Mouse (Mus musculus) liver, embryonic 14.5 days (tissue): Measurements from ENCODE around the gene Ccdc59. TPM values are rescaled to one million over a fixed set of nuclear protein-coding genes. Genes with fewer than 3 reads are reported as not detected.

Experiments used
- ATAC-seq: fragments of 200-750 bp; cut with Nextera tagmentation; 2 replicates; pipeline ENCODE4 v1.8.0; 2017; ENCODE audit warnings: moderate number of reproducible peaks, mild to moderate bottlenecking, moderate library complexity; ENCODE audit not compliant: insufficient read depth
- DNase-seq, 3 experiments: peaks; one replicate each; pipeline ENCODE4 v3.0.0-alpha.2; 2012 to 2013; ENCODE audit warnings: low read depth in 3 of 3, low spot score in 3 of 3
- H3K27ac ChIP-seq: fragments of 300-500 bp; sonication (generic); 2 replicates; pipeline ENCODE4 v1.5.1; 2014; ENCODE audit warnings: moderate library complexity, mild to moderate bottlenecking, control low read depth, inconsistent platforms
- H3K27me3 ChIP-seq: fragments of 300-500 bp; sonication (generic); 2 replicates; pipeline ENCODE4 v1.6.1; 2014; ENCODE audit warnings: mild to moderate bottlenecking, low read length, moderate library complexity; ENCODE audit not compliant: control insufficient read depth, insufficient read depth
- H3K36me3 ChIP-seq: fragments of 300-500 bp; sonication (generic); replicated peaks from 2 replicates; pipeline ENCODE4 v1.6.1; 2014; ENCODE audit warnings: low read depth; ENCODE audit not compliant: control insufficient read depth, insufficient read depth
- H3K4me1 ChIP-seq, 2 experiments: fragments of 200-500 bp in 1 of 2; fragments of 300-500 bp in 1 of 2; sonication (generic) in 1 of 2; replicated peaks; 2 replicates each; pipeline ENCODE4 v1.6.1; 2012 to 2014; ENCODE audit warnings: antibody characterized with exemption in 1 of 2, inconsistent platforms in 1 of 2, low read length in 1 of 2; ENCODE audit not compliant: control insufficient read depth in 2 of 2, insufficient read depth in 2 of 2
- H3K4me2 ChIP-seq: fragments of 300-500 bp; sonication (generic); 2 replicates; pipeline ENCODE4 v1.6.1; 2014; ENCODE audit warnings: low read depth, mild to moderate bottlenecking, control low read depth, moderate library complexity
- H3K4me3 ChIP-seq, 2 experiments: fragments of 200-500 bp in 1 of 2; fragments of 300-500 bp in 1 of 2; sonication (generic) in 1 of 2; 2 replicates each; pipeline ENCODE4 v1.5.1; 2012 to 2014; ENCODE audit warnings: low read depth in 2 of 2, low read length in 2 of 2, mild to moderate bottlenecking in 2 of 2, control low read depth in 1 of 2, inconsistent platforms in 1 of 2, moderate library complexity in 1 of 2; ENCODE audit not compliant: insufficient read depth in 1 of 2
- H3K9ac ChIP-seq: fragments of 300-500 bp; sonication (generic); replicated peaks from 2 replicates; pipeline ENCODE4 v1.6.1; 2014; ENCODE audit warnings: mild to moderate bottlenecking, control low read depth, moderate library complexity
- H3K9me3 ChIP-seq: fragments of 300-500 bp; sonication (generic); 2 replicates; pipeline ENCODE4 v1.6.1; 2016; ENCODE audit warnings: low read length, mixed read lengths; ENCODE audit not compliant: control insufficient read depth
- CTCF ChIP-seq: IDR thresholded peaks from 2 replicates; pipeline ENCODE4 v1.5.1; 2016; ENCODE audit warnings: antibody characterized with exemption, low read depth, control low read depth
- EP300 ChIP-seq: IDR thresholded peaks from 2 replicates; pipeline ENCODE4 v1.6.1; 2016; ENCODE audit warnings: antibody characterized with exemption, low read depth
- WGBS: fragments of 180-500 bp; shearing (Covaris S2); extraction: QIAGEN DNeasy Blood & Tissue Kit; methylation state at CpG from one replicate; pipeline ENCODE4 v1.1.7; 2014; ENCODE audit not compliant: insufficient replicate concordance; 5-methylcytosine and 5-hydroxymethylcytosine counted together
- polyA plus RNA-seq, 2 experiments: library from polyadenylated mRNA; depleted of rRNA in 1 of 2; stranded (reverse) in 1 of 2; unstranded in 1 of 2; fragments of >200 nt; fragmentation: Nextera tagmentation in 1 of 2; extraction: Ambion mirVana in 1 of 2; gene quantifications; 2 replicates each; pipeline versions ENCODE4 v1.2.1 to v1.2.3; 2012 to 2014

Ccdc59 gene
- polyA plus RNA-seq (2012; rRNA removed) (4.3 and 9.4 TPM in 2 replicates), polyA plus RNA-seq (2014; fragmentation: Nextera tagmentation; extraction: Ambion mirVana) (21.3 TPM in 2 replicates)

GRCm38 (mm10) chr10:105840928-105841888, at the start of gene Ccdc59, which contains the start of gene Mettl25:
Gene Ccdc59, plus strand, starts transcription at chr10:105841067.
Gene Mettl25, minus strand, starts transcription at chr10:105841380.
- H3K36me3 ChIP-seq: peaks cover 24% of the 10 kb centered on the region
- WGBS: under 1% methylated on average over 88 of the region's 90 CpGs
- H3K9me3 ChIP-seq: no peaks in the 10 kb centered on the region

DNA sequence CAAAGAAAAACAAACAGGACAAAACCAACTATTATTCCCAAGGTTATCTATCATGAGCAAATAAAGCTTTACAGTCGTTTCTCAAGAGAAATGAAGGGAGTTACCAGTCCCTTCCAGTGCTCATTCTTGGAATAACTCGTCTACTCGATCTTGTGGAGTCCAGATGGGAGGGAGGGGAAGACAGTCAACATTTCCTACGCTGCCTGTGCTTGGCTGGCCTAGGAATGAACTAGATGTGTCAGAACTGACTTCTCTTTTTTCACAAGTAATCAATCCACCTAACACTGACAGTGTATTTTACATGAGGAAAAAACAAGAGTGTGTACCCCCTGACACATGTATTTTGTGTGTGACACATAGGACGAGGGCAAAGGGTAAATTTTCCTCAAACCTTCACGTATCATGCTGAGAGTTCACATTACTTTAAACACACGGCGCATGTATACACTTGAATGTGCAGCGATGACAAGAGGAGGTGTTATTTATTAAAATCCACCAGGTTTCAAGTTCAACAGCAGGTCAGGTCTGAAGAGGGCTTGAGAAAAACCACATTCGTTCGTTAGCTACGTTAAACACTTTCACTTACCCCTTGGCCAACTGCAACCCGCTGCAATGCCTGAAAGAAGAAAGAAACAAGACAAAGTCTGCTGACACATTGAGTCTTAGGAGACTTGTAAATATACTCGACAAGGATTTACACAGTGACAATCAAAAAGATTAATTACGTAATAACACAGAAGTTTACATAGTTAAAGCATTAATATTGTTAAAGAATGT, 46.9 kb upstream of the Ccdc59 start:
- Histone ChIP-seq H3K36me3 (no peaks in the 10 kb centered on the region), H3K9me3 (no peaks in the 10 kb centered on the region), H3K4me1 (no peaks in the 10 kb centered on the region), H3K4me2 (no peak overlapping the region), H3K27me3 (no peaks in the 10 kb centered on the region), H3K27ac (no peak overlapping the region), H3K4me3 (no peak overlapping the region), H3K9ac (no peak overlapping the region)
- 76% methylated on average over 15 of the region's 15 CpGs for WGBS
- DNase-seq: no peak
- no peak for ATAC-seq
- TF ChIP-seq EP300: no peak
- TF ChIP-seq CTCF: no peak

More at GRCm38 (mm10) chr10:105840928-105841888, at the start of gene Ccdc59, which contains the start of gene Mettl25:
- H3K27ac ChIP-seq: peak within 1 kb of the TSS; percentile 73
- ATAC-seq (peak; percentile 98), DNase-seq (peak; percentile 86 to 89 (median 88))
- H3K4me3 ChIP-seq: peak within 1 kb of the TSS; percentile 77 to 89
- peak; percentile 66 for TF ChIP-seq CTCF
- TF ChIP-seq EP300: no peak
- H3K4me1 ChIP-seq: peaks cover 0 to 3% of the 10 kb centered on the region in 2 experiments; a peak in 2 of 4 replicates
- H3K9ac ChIP-seq: peak within 1 kb of the TSS; percentile 75
- peak within 1 kb of the TSS; percentile 86 for H3K4me2 ChIP-seq
- H3K27me3 ChIP-seq: no peaks in the 10 kb centered on the region

- TF ChIP-seq EP300 (no peak), CTCF (no peak)
- no peak overlapping the region for H3K4me3 ChIP-seq
- WGBS: 67% methylated on average over 8 of the region's 8 CpGs
- H3K9ac ChIP-seq: no peak overlapping the region
- H3K9me3 ChIP-seq: no peaks in the 10 kb centered on the region
- H3K4me1 ChIP-seq: peaks cover 0 to 2% of the 10 kb centered on the region in 2 experiments; a peak in 1 of 4 replicates
- H3K27ac ChIP-seq: no peak overlapping the region
- DNase-seq: no peak
- H3K4me2 ChIP-seq: no peak overlapping the region
- ATAC-seq: no peak
- no peaks in the 10 kb centered on the region for H3K36me3 ChIP-seq
- no peaks in the 10 kb centered on the region for H3K27me3 ChIP-seq
These were observed 43.5 kb upstream of the Ccdc59 start for GRCm38 (mm10) chr10:105797250-105797924.

- no peaks in the 10 kb centered on the region for H3K27me3 ChIP-seq
- no peak for ATAC-seq
- H3K4me3 ChIP-seq: no peak overlapping the region
- H3K4me1 ChIP-seq: peaks cover 0 to 3% of the 10 kb centered on the region in 2 experiments; a peak in 1 of 4 replicates
- H3K27ac ChIP-seq: no peak overlapping the region
- H3K9ac ChIP-seq: no peak overlapping the region
- no peaks in the 10 kb centered on the region for H3K36me3 ChIP-seq
- no peaks in the 10 kb centered on the region for H3K9me3 ChIP-seq
- H3K4me2 ChIP-seq: no peak overlapping the region
- DNase-seq: no peak
- TF ChIP-seq CTCF: no peak
- TF ChIP-seq EP300: no peak
- 81% methylated on average over 6 of the region's 6 CpGs for WGBS
These were observed 39.7 kb upstream of the Ccdc59 start for GRCm38 (mm10) chr10:105801147-105801546.
